Mouse (Mus musculus) testis, adult 2 months (tissue): ENCODE results near the gene Hbb-bt.

Experiments
- CTCF ChIP-seq: fragments of 200-500 bp; IDR thresholded peaks from 2 replicates; pipeline ENCODE4 v1.5.1; 2012; ENCODE audit warnings: low read depth, mild to moderate bottlenecking, inconsistent platforms, low read length, moderate library complexity; ENCODE audit not compliant: control insufficient read depth, insufficient read depth, insufficient replicate concordance
- POLR2A ChIP-seq: fragments of 200-500 bp; IDR thresholded peaks from 2 replicates; pipeline ENCODE4 v1.6.1; 2012; ENCODE audit warnings: low read depth, mild to moderate bottlenecking, inconsistent platforms, low read length, moderate library complexity; ENCODE audit not compliant: control insufficient read depth

DNA sequence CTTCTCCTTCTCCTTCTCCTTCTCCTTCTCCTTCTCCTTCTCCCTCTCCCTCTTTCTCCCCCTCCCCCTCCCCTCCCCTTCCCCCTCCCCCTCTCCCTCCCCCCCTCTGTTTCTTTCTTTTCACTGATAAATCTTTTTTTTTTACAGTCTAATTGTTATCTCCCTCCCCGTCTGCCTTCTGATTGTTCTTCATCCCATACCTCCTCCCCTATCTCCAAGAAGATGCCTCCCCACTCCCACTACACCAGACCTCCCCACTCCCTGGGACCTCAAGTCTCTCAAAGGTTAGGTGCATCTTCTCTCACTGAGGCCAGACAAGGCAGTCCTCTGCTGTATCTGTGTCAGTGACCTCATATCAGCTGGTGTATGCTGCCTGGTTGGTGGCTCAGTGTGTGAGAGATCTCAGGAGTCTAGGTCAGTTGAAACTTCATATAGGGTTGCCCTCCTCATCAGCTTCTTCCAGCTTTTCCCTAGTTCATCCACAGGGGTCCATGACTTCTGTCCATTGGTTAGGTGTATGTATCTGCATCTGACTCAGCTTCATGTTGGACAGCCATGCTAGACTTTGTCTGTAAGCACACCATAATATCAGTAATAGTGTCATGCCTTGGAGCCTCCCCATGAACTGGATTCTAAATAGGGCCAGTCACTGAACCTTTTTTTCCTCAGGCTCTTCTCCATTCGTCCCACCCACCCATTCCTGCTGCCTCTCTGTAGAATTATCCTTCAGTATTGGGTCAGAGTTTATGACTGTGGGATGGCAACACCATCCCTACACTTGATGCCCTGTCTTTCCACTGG, 30.9 kb upstream of the Hbb-bt start:
- no peak for TF ChIP-seq CTCF
- no peak for TF ChIP-seq POLR2A
